Mouse (Mus musculus) embryonic facial prominence, embryonic 10.5 days (tissue): ENCODE measurements at regions not wholly inside any gene's neighbourhood (a gene's known extent, or its start where the extent isn't known, plus 50 kb on each side); places are given as distances from the start of the nearest gene placed in this dataset.
A peak's percentile ranks its signal among the peaks of the same experiment; 100 is the strongest.

Source experiments
- DNase-seq: peaks from one replicate; pipeline ENCODE4 v3.0.0-alpha.2; 2017; ENCODE audit warnings: low spot score
- H3K27ac ChIP-seq: fragments of 300-500 bp; sonication (generic); replicated peaks from 2 replicates; pipeline ENCODE4 v1.5.1; 2016; ENCODE audit warnings: mild to moderate bottlenecking
- H3K27me3 ChIP-seq: fragments of 300-500 bp; sonication (generic); replicated peaks from 2 replicates; pipeline ENCODE4 v1.6.1; 2016; ENCODE audit warnings: low read depth, mild to moderate bottlenecking; ENCODE audit not compliant: poor library complexity, severe bottlenecking
- H3K36me3 ChIP-seq: fragments of 300-500 bp; sonication (generic); replicated peaks from 2 replicates; pipeline ENCODE4 v1.6.1; 2016; ENCODE audit warnings: mild to moderate bottlenecking, moderate library complexity
- H3K4me1 ChIP-seq: fragments of 300-500 bp; sonication (generic); 2 replicates; pipeline ENCODE4 v1.6.1; 2016
- H3K4me3 ChIP-seq: fragments of 300-500 bp; sonication (generic); 2 replicates; pipeline ENCODE4 v1.5.1; 2016; ENCODE audit warnings: mild to moderate bottlenecking, moderate library complexity
- H3K9me3 ChIP-seq: fragments of 300-500 bp; sonication (generic); 2 replicates; pipeline ENCODE4 v1.6.1; 2016; ENCODE audit warnings: mild to moderate bottlenecking
- WGBS: fragments of 180-500 bp; shearing (Covaris S2); methylation state at CpG from one replicate; pipeline ENCODE4 v1.1.7; 2016; 5-methylcytosine and 5-hydroxymethylcytosine counted together

GRCm38 (mm10) chr14:24973039-24973438 is 485.9 kb upstream of the Zmiz1 start:
- DNase-seq = no peak
- H3K27me3 ChIP-seq = no peaks in the 10 kb centered on the region
- H3K4me1 ChIP-seq = peaks cover 14% of the 10 kb centered on the region
- WGBS = 86% methylated on average over 4 of the region's 4 CpGs
- H3K36me3 ChIP-seq = no peaks in the 10 kb centered on the region
- no peak overlapping the region for H3K4me3 ChIP-seq
- H3K27ac ChIP-seq = no peak overlapping the region
- no peaks in the 10 kb centered on the region for H3K9me3 ChIP-seq

GRCm38 (mm10) chr14:24973591-24973990 is 485.4 kb upstream of the Zmiz1 start:
- peaks cover 14% of the 10 kb centered on the region for H3K4me1 ChIP-seq

GRCm38 (mm10) chr14:24982489-24982888 is 476.5 kb upstream of the Zmiz1 start:
- Histone ChIP-seq H3K27ac (peak overlapping the region; percentile 44; the same call in 1 of the 2 replicates), H3K27me3 (no peaks in the 10 kb centered on the region; the same call in 1 of the 2 replicates), H3K9me3 (no peaks in the 10 kb centered on the region; the same call in 1 of the 2 replicates), H3K4me1 (peaks cover 20% of the 10 kb centered on the region), H3K36me3 (no peaks in the 10 kb centered on the region), H3K4me3 (no peak overlapping the region)
- no peak for DNase-seq
- 79% methylated on average over 8 of the region's 8 CpGs for WGBS

More at GRCm38 (mm10) chr14:24973591-24973990, 485.4 kb upstream of the Zmiz1 start:
- 74% methylated on average over 4 of the region's 4 CpGs for WGBS
- Histone ChIP-seq H3K4me3 (no peak overlapping the region), H3K36me3 (no peaks in the 10 kb centered on the region), H3K27me3 (no peaks in the 10 kb centered on the region), H3K27ac (no peak overlapping the region), H3K9me3 (no peaks in the 10 kb centered on the region)
- no peak for DNase-seq

GRCm38 (mm10) chr14:24983279-24983678 is 475.7 kb upstream of the Zmiz1 start:
- no peaks in the 10 kb centered on the region for H3K36me3 ChIP-seq
- H3K9me3 ChIP-seq = no peaks in the 10 kb centered on the region; the same call in 1 of the 2 replicates
- H3K27me3 ChIP-seq = no peaks in the 10 kb centered on the region; the same call in 1 of the 2 replicates
- H3K4me1 ChIP-seq = peaks cover 25% of the 10 kb centered on the region
- peak; percentile 56 for DNase-seq
- no peak overlapping the region for H3K4me3 ChIP-seq
- H3K27ac ChIP-seq = no peak overlapping the region

GRCm38 (mm10) chr14:24985806-24986359 is 473.1 kb upstream of the Zmiz1 start:
- Histone ChIP-seq H3K4me3 (no peak overlapping the region), H3K27me3 (peaks cover 3% of the 10 kb centered on the region; the same call in 1 of the 2 replicates), H3K9me3 (no peaks in the 10 kb centered on the region; the same call in 1 of the 2 replicates), H3K27ac (peak overlapping the region; percentile 24; the same call in 1 of the 2 replicates), H3K36me3 (no peaks in the 10 kb centered on the region), H3K4me1 (peaks cover 34% of the 10 kb centered on the region)
- WGBS = 54% methylated on average over 6 of the region's 6 CpGs
- DNase-seq = no peak

- no peaks in the 10 kb centered on the region; the same call in 1 of the 2 replicates for H3K9me3 ChIP-seq
- DNase-seq = no peak
- H3K4me1 ChIP-seq = peaks cover 34% of the 10 kb centered on the region
- no peak overlapping the region for H3K4me3 ChIP-seq
- 75% methylated on average over 4 of the region's 4 CpGs for WGBS
- H3K36me3 ChIP-seq = no peaks in the 10 kb centered on the region
- peak overlapping the region; percentile 15; the same call in 1 of the 2 replicates for H3K27ac ChIP-seq
- peaks cover 3% of the 10 kb centered on the region; the same call in 1 of the 2 replicates for H3K27me3 ChIP-seq
Observed at GRCm38 (mm10) chr14:24986404-24986803, 472.6 kb upstream of the Zmiz1 start.

GRCm38 (mm10) chr14:24993751-24994658 is 465.0 kb upstream of the Zmiz1 start:
- H3K36me3 ChIP-seq = 0 out of 2 replicates have a peak, but pooled peaks cover 3% of the 10 kb centered on the region
- H3K4me1 ChIP-seq = peaks cover 52% of the 10 kb centered on the region
- peaks cover 4% of the 10 kb centered on the region; the same call in 1 of the 2 replicates for H3K9me3 ChIP-seq
- peak; percentile 15 for DNase-seq
- H3K27ac ChIP-seq = peak overlapping the region; percentile 72
- 33% methylated on average over 21 of the region's 21 CpGs for WGBS
- peaks cover 12% of the 10 kb centered on the region for H3K27me3 ChIP-seq
- H3K4me3 ChIP-seq = 0 out of 2 replicates have a peak overlapping the region, but pooled peaks have one; percentile 6

- H3K9me3 ChIP-seq = peaks cover 4% of the 10 kb centered on the region; the same call in 1 of the 2 replicates
- no peak overlapping the region for H3K4me3 ChIP-seq
- H3K36me3 ChIP-seq = 0 out of 2 replicates have a peak, but pooled peaks cover 3% of the 10 kb centered on the region
- no peak for DNase-seq
- WGBS = 58% methylated on average over 7 of the region's 7 CpGs
- H3K4me1 ChIP-seq = peaks cover 57% of the 10 kb centered on the region
- peaks cover 12% of the 10 kb centered on the region; the same call in 1 of the 2 replicates for H3K27me3 ChIP-seq
- peak overlapping the region; percentile 72 for H3K27ac ChIP-seq
Observed at GRCm38 (mm10) chr14:24995226-24995625, 463.8 kb upstream of the Zmiz1 start.

- no peak overlapping the region for H3K4me3 ChIP-seq
- H3K36me3 ChIP-seq = no peaks in the 10 kb centered on the region
- no peaks in the 10 kb centered on the region for H3K9me3 ChIP-seq
- 19% methylated on average over 14 of the region's 14 CpGs for WGBS
- peak; percentile 72 for DNase-seq
- peaks cover 57% of the 10 kb centered on the region for H3K4me1 ChIP-seq
- H3K27me3 ChIP-seq = peaks cover 12% of the 10 kb centered on the region; the same call in 1 of the 2 replicates
- H3K27ac ChIP-seq = peak overlapping the region; percentile 79
Observed at GRCm38 (mm10) chr14:24997786-24998509, 461.0 kb upstream of the Zmiz1 start.

GRCm38 (mm10) chr14:24999008-24999572 is 459.9 kb upstream of the Zmiz1 start:
- peaks cover 45% of the 10 kb centered on the region for H3K4me1 ChIP-seq
- H3K27me3 ChIP-seq = peaks cover 12% of the 10 kb centered on the region; the same call in 1 of the 2 replicates
- 26% methylated on average over 3 of the region's 3 CpGs for WGBS

GRCm38 (mm10) chr14:25005241-25005946 is 453.6 kb upstream of the Zmiz1 start:
- no peaks in the 10 kb centered on the region for H3K36me3 ChIP-seq
- peaks cover 3% of the 10 kb centered on the region; the same call in 1 of the 2 replicates for H3K4me1 ChIP-seq
- no peaks in the 10 kb centered on the region for H3K9me3 ChIP-seq
- peak overlapping the region; percentile 6; the same call in 1 of the 2 replicates for H3K27ac ChIP-seq
- DNase-seq = no peak
- no peaks in the 10 kb centered on the region; the same call in 1 of the 2 replicates for H3K27me3 ChIP-seq
- H3K4me3 ChIP-seq = no peak overlapping the region
- whole genome bisulfite sequencing = 83% methylated on average over 11 of the region's 11 CpGs

More at GRCm38 (mm10) chr14:24999008-24999572, 459.9 kb upstream of the Zmiz1 start:
- no peaks in the 10 kb centered on the region for H3K36me3 ChIP-seq
- no peak for DNase-seq
- H3K4me3 ChIP-seq = no peak overlapping the region
- peak overlapping the region; percentile 79 for H3K27ac ChIP-seq
- H3K9me3 ChIP-seq = no peaks in the 10 kb centered on the region
